Mouse (Mus musculus) neutrophil, adult 65 days (primary cell): ENCODE measurements around the gene Gpat2. TPM values are rescaled to one million over a fixed set of nuclear protein-coding genes. Genes with fewer than 3 reads are reported as not detected.

Experiments used
- total RNA-seq: library from RNA; stranded (reverse); gene quantifications from 2 replicates; pipeline ENCODE4 v1.2.4, GENCODE M21; 2023

Gene Gpat2
- total RNA-seq, result not detected in 2 replicates

GRCm38 (mm10) chr2:127424977-127425376, at the start of gene Gpat2:
TSS of gene Gpat2 (plus strand) at chr2:127425199.

DNA sequence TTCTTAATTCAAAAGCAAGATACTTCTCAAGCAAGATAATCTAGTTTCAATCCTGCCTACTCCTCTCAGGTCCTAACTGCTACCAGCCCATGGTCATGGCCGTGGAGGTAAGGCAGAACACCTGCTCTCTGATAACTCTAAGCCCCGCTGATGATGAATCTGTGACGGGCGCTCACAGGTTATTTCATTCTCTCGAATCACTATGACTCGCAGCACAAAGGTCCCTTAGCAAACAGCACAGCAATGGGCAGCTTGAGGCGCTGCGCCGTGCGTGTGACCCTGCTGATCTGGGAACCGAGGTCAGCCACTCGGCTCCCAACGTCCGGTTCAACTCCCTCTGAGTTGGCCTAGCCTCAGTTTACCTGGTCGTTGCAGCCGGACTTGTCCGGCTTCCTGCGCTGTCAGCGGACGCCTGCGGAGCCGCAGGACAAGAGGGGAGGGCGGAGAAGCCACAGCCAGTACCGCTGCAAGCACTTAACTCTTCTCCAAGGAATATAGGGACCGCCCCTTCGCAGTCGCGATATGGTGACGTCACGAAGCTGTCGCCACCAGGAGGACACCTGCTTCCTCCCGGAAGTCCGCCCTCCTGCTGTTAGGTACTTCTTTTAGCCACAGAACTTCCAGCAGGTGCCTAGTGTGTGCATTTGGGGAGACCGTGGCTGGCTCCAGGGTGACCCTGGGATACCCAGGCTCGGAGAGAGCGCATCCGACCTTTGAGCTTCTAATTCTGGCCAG, 19.2 kb downstream of the Gpat2 start, which contains the start of gene Fahd2a:
TSS of gene Fahd2a (minus strand) at position 511 of the 735 bp plus-strand sequence.

Other genes with a start within 250 kb of the Gpat2 start
- gene 1810024B03Rik, start 216.9 kb upstream of the Gpat2 start, total RNA-seq, result 0.43 and 0.51 TPM in 2 replicates
- 108 and 146 TPM in 2 replicates for gene Snrnp200, start 216.8 kb upstream of the Gpat2 start, total RNA-seq
- gene Ciao1, start 177.4 kb upstream of the Gpat2 start, total RNA-seq, result 24.8 and 30.9 TPM in 2 replicates
- 80.8 and 87.3 TPM in 2 replicates for gene Tmem127, start 177.3 kb upstream of the Gpat2 start, total RNA-seq
- 67.6 and 75.6 TPM in 2 replicates for gene Stard7, start 155.0 kb upstream of the Gpat2 start, total RNA-seq
- 61.8 and 67.6 TPM in 2 replicates for gene Dusp2, start 89.0 kb upstream of the Gpat2 start, total RNA-seq
- gene Astl, start 86.6 kb upstream of the Gpat2 start, total RNA-seq, result not detected in 2 replicates
- gene Adra2b, start 62.0 kb upstream of the Gpat2 start, total RNA-seq, result not detected in 2 replicates
- gene Fahd2a, start 19.4 kb downstream of the Gpat2 start, total RNA-seq, result 5.1 and 5.6 TPM in 2 replicates
- 0.52 and 1.8 TPM in 2 replicates for gene Kcnip3, start 96.9 kb downstream of the Gpat2 start, total RNA-seq
- not detected in 2 replicates for gene Prom2, start 116.3 kb downstream of the Gpat2 start, total RNA-seq
- 0.54 and 0.63 TPM in 2 replicates for gene Zfp661, start 161.9 kb downstream of the Gpat2 start, total RNA-seq
- gene Mrps5, start 162.0 kb downstream of the Gpat2 start, total RNA-seq, result 22.6 and 37.4 TPM in 2 replicates
- not detected in 2 replicates for gene Mal, start 231.5 kb downstream of the Gpat2 start, total RNA-seq